Mouse (Mus musculus): ENCODE results near the gene Akap6.
"Not testable (repeated sequence)": the region's sequence is repeated elsewhere in the genome, so short reads cannot be mapped to it uniquely, and the experiment has no call there.

The Akap6 gene

DNA sequence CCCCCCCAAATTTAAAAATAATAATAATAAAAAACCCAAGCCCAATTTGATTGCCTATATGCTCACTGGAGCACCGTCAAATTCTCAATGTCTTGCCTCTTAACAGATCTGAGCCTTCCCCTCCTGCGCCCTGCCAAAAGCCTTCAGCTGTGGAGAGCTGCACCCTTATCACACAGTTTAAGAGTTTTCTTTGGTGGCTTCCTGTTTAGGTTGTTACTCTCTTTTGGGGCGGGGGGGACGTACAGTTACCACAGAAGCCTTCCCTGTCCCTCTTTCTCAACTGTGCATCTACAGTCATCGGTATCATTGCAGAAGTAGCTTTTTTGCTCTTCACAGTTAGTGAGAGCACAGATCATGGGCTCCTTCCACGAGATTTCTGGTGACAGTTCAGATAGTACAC lies 19.2 kb downstream of the Akap6 start:
- no peak for DNase-seq

DNA sequence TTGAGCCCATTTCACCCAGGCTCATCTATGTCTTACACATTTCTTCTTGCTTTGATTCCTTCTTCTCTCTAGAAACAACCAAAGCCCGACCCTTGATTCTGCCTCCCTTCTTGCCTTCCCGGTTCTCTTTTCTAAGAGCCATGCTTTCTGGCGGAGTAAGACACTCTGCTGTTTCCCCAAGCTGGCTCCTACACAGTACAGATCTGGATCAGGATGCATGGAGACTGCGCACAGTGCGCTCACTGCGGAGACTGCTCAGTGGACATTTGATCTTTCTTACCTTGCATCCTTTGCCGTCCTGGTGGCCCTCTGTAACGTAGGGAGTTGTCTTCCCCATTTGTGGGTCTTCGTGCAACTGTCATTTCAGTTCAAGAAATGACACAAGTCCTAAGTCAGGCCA lies 20.0 kb downstream of the Akap6 start:
- no peak for DNase-seq

DNA sequence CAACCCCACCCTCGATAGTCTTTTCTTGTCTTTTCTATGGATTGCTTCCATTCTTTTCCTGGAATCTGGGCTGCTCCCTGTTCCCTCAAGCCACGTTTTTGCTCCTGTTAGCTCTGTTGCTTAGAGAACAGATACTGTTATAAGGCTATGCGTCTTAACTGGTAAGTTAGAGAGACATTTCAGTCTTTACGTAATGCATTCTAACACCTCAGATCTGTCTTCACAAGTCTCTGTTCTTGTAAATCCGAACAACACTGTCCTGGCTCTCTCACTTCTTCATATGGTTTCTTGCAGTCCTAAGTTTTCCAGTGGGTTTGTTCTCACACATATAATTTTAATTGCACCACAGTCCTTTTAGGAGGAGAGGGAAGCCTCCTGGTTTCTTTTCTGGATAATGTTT lies 20.5 kb downstream of the Akap6 start:
- DNase-seq: no peak

DNA sequence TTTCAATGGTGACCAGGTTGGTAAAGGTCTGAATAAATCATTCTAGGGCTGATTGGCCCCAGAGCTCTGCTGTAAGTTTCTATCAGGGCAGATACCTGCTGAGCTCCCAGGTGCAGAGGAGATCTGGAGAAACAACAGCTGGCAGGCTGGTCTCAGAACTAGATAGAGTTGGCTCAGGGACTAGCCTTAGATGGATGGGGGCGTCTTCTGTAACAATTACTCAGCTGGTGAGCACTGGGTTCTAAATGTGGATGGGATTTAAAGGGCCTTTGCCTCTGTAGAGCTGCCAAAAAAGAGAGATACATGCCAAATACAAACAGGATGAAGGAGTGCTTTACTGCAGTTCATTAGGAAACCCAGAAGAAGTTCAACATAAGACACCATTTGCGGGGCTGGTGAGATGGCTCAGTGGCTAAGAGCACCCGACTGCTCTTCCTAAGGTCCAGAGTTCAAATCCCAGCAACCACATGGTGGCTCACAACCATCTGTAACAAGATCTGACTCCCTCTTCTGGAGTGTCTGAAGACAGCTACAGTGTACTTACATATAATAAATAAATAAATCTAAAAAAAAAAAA lies 24.9 kb downstream of the Akap6 start:
- not testable (repeated sequence) for DNase-seq

DNA sequence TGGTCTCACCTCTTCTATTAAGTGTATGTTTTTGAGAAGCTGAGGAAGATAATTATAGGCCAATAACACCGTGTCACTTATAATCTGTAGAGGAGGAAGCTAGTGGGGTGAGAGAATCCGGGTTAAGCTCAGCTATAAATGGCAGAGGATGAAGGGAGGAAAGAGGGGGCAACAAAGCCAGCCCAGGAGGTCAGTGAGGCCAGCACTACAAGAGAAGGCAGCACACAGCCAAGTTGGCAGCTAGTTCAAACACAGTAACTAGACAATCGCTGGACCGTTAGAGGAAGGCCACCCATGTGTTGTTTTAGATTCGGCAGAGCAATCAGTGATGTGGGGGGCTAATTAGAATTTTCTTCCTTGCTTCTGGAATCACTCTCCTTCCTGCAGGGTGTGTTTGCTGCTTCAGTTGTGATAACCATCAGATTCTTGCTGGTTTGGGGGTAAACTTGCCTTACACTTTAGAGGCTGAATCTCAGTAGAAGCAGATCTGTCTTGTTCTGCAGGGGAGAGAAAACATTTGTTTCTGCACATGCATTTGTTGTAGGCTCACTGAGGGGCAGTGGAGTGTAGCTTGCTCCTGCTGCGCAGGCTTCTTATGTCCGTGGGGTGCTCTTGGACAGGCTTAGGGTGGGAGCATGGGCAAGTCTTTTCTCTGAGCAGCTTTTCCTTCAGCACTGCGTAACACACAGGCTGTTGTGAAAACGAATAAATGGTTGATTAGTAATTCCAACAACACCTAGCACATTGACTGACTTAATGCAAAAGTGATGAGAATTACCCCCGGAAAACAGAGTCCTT lies 27.4 kb downstream of the Akap6 start:
- DNase-seq: no peak

DNA sequence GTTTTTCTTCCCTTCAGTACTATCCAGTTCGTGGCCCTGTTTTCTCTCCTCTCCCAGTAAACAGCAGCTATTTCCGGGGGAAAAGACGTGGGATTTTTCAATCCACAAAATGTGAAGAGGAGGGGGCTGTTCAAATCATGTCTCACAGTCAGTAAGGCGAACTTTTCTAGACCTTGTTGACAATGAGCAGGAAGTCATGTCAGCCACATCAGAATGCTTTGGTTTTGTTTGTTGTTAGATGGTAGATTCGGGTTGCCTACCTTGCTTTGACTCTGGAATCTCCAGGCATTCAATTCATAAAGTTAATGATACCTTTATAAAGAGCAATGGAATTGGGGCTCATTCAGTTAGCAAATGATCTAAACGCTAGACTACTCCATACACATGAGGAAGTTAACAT lies 30.2 kb downstream of the Akap6 start:
- DNase-seq: no peak

DNA sequence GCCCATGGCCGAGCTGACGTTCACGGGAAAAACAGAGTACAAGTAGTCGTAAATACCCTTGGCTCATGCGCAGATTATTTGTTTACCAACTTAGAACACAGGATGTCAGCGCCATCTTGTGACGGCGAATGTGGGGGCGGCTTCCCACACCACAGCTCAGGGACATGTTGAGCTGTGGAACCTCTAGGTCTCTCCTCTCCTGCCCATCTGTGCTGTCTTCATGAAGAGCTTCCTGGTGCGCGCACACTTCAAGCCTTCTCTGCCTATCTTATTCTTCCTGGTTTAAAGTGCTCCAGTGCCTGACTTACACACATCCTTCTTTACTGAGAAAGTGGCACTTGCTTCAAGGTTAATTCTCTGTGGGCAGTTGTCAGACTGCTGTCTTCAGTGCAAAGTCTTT lies 36.0 kb downstream of the Akap6 start:
- not testable (repeated sequence) for DNase-seq

DNA sequence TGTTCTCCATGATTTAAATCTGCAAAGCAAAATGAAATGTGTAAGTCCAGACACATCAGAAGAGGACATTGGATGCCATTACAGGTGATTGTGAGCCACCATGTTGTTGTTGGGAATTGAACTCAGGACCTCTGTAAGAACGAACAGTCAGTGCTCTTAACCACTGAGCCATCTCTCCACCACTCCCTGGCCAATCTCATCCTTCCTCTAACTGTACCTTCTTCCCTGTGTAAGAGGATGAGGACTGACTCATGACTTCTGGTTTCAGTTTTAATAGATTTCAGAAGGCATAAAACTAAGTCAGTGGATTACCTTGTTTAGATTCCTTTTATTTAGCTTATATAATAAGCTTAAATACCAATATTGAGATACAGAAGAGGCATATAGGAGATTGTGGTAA lies 38.0 kb downstream of the Akap6 start:
- no peak for DNase-seq

DNA sequence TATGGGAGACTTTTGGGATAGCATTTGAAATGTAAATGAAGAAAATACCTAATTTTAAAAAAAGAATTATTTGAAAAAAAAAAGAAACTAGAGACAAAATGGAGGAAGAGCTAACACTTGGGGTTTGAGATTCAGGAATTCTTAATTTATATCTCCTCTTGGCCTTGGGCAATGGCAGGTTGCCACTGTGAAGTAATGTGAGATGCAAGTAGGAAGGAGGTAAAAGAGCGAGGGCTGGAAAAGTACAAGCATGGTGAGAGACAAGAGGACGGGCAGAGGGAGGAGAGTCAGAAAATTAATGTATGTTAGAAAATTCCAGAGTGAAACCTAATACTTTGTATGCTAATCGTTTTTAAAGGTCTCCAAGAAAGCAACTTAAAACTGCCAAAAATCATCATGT lies 40.1 kb downstream of the Akap6 start:
- DNase-seq: no peak

DNA sequence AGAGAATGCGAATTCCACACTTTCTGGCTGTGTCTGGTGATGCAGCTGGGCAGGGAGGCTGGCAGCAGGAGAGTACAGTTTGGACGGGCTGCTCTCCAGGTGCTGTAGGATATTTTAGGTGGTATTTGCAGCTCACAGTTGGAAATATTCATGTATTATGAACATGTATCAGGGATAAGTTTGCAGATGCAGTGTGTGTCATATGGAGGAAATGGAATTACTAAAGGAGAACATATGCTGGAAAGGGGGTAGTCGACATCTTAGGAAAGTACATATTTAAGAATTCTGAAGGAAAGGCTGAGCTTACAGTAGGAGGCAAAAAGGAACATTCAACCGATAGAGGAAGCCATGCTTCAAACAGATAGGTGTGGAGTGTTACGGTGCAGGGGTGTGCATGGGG lies 42.6 kb downstream of the Akap6 start:
- DNase-seq: peak; percentile 34

DNA sequence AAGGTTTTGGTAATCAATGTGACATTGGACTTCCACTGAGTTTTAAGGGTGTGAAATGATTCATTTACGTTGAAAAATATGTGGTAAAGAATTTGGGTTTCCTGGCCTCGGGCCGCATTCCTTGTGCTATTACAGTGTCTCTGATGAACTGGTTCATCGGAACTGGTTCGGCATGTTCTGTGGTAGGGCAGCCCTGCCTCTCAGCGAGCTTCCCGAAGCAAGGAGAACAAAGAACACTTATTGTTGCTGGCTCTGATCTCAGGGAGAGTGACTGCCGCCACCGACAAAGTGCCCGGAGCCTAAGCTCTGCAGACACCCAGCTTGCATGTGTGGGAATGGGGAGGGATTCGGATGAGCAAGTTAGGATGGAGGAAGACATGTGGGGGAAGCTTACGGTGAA lies 50.8 kb downstream of the Akap6 start:
- DNase-seq: no peak

DNA sequence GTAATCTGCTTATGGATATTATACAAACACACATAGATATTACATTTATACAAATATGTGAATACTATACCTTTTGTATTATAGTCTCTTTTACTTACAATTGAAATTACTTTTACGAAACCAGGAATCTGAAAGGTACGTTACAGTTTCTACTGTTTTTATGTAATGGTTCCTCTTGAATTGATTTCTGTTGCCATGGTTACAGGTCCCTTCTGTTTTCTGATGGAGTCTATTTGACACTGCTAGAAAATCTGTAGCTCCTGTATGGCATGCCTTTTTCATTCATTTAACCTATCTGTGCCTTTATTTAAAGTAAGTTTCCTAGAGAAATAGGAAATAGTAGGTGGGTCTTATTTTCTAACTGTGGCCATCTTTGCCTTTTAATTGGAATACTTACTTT lies 56.5 kb downstream of the Akap6 start:
- no peak for DNase-seq

DNA sequence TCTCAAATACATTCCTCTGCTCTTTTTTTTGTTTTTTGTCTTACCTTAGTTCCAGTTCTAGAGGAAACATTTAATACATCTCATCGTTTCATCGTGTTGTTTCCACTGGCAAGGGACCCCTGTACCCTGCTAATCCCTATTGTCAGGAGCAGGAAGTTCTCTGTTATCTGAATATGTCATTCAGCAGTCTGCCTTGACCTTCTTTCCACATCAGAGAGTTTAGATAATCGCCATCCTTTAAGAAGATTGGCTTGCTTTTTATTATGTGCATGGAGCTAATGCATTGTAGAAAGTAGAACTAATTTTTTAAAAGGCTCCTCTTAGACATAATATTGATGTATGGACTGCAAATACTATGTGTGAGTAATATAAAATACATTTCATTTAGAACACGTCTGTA lies 58.7 kb downstream of the Akap6 start:
- no peak for DNase-seq

DNA sequence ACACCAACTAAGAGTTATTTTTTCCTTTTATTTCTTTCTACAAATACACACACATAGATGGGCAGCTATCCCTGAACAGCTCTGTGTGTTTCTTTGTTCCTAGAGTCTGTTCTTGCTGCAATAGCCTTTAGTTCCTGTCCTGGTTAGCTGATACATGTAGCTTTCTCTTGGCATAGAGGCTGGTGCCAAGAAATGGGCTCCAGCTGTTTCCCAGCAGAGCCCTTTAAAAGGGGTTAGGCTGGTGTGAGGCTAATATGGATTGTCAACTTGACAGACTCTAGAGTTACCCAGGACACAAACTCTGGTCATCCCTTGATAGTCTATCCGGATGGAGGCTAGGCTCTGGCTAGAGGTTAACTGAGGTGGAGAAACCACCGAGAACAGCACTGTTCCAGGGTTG lies 64.9 kb downstream of the Akap6 start:
- DNase-seq: no peak

DNA sequence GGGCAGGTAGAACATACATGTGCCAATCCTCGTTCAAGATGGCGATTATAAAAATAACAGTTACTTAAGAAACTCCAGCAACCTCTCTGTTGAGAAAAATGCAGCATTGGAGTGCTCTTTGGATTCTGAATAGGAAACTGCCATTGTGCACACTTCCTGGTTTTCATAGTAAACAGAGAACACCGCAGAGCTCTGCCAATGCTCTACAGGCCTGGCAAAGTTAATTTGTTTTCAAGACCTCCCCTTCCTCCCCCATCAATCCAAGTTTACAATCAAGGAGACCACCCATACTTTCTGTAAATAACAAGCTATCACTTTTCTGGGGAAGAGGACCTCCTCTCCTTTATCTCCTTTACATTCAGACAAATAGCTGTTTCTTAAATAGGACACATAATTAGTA lies 65.6 kb downstream of the Akap6 start:
- DNase-seq: no peak

DNA sequence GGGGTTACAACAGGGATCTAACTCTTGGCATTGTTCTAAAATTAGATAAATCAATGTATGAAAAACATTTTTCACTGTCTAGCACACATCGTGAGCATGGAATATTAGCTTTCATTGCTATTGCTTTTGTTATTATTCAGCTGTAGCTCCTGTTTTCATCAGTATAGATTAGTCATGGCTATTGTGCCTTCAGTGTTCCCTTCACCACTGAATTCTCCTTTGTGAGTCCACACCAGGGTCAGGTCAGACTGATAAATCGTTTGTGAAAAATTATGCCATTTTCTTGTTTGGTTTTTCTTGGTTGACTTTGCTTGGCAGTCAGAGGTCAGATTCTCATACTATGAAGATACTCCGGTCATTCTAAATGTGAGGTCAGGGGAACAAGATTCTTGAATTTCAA lies 70.4 kb downstream of the Akap6 start:
- DNase-seq: no peak

DNA sequence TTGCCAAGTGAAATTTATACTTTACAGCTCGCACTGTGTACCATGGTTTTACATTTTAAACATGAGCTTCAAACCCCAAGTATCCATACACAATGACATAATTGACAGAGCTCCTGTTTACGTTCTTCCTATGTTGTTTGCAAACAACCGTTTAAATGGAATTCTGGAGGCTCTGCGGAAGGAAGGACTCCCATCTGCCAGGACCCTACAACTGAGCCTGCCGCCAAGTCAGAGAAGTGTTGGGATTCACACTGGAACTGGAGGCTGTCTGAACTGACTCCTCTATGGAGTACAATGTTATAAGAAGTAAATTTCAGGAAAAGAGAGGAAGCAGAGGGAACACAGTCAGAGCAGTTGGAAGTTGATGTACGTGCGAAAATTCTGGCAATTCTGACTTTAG lies 72.7 kb downstream of the Akap6 start:
- no peak for DNase-seq

DNA sequence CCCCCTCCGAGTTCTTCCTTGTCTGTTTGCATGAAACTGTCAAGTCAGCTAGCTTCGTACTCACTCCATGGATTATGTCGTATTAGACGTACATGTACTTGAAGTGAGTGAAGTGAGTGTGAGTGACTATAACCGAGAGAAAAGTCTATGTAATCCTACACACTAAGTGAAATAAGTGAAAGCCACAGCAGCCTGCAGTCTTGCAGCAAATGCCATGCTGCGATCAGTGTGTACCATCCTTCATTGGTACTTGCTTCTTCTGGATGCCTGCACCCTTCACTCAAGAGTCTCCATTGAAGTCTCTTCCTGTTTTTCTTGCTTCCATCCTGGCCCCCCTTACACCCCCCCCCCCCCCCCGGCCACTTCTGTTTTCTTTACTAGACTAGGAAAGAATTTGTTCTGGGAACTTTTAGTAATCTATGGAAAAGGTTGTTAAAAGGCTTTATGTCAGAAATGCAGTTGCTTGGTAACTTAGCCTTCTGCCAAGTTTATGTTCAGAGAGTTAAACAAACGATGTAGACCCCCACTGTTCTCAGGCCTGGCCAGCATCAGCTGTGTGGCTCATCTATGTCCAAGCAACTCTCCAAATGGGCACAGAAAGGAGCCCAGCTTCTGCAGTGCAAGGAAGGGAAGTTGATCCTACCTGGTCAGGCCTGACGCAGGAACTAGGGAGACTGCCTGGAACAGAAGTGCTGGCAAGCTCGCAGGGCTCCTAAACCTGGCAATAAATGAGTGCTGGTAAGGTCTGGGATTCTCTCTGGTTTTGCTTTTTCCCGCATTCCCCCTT lies 73.5 kb downstream of the Akap6 start:
- DNase-seq: no peak

DNA sequence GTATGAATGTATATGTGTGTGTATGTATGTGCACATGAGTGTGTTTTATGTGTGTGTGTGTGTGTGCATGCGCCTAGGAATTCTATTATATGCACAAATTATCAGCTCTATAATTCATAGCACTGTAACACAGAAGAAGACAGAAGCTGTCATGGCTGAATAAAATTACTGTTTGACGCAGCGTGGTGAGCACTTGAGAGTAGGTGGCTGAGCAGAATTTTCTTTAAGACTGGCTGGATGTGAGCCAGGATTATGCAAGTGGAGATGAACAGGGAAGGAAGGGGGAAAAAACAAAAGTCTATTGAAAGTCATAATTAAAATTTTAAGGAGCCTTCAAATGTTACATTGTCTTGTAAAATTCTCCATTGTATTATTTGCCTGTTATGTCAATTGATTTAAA lies 74.7 kb downstream of the Akap6 start:
- peak; percentile 81 for DNase-seq

DNA sequence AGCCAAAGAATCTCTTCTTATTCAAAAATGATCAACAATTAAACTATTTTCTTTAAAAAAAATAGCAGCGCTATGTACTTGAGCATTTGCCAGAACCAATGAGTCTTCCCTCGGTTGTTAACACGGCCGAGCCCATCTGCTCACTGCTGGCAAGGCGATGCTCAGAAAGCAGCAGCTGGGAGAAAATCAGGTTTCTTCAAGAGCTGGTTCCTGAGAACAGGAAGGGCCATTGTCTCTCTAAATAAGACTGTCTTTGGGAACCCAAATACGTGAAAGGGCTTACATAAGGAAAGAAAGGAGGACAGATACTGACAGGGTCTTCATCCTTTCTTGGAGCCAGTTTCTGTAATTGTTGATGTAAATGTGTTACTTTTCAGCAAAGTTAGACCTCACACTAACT lies 75.2 kb downstream of the Akap6 start:
- peak; percentile 63 for DNase-seq

DNA sequence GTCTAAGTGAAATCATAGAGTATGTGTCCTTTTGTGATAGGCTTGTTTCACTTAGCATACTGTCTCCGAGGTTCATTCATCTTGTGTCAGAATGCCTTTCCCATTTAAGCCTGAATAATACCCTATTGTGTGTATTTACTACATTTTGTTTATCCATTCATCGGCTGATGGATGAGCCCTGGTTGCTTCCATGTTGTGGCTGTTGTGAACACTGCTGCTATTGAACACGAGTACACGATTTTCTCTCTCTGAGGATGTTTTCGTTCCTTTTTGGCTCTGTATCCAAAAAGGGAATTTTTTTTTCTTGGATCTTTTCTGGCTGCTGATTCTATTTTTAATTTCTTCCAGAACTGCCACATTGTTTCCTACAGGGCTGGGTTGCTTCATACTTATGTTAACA lies 81.0 kb downstream of the Akap6 start:
- no peak for DNase-seq

DNA sequence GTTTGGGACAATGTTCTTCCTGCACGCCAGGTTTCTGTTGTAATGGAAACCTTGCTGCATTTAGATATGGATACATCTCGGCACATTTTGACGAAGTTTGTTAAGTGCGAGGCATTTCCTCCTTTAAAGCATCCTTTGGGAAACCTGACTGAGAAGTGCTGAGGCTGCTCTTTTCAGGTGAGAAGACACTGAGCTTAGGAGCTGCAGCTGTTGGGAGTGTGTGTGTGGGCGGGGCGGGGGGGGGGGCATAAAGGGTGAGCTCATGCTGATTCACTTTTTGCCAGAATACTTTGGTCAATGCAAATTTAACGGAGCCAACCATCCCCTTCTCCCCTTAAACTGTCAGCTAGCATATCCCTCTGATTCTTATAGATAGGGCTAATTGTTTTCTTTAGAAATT lies 81.9 kb downstream of the Akap6 start:
- DNase-seq: no peak

DNA sequence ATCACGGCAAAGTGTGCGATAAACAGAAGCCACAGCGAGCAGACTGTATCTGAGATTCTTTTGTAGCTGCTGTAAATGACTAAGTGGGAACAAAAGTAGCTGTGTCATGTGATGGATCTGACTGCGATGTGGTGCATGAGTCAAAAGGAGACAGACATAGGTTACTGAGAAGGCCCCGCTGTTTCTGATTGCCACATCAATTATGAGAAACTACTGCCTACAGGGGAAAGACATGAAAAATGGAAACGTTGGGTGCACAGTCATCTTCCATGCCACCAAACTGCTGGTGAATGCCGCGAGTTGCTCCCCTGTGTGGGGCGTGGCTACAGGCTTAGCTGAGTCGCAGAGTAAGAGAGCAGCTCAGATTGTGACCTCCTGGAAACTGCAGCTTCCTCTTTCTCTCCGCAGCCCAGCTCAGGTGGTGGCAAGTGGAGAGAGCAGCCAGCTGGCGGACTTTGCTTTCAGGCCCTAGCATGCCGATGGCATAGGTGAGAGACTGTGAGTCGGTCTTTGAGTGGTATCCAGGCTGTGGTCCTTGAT lies 83.8 kb downstream of the Akap6 start:
- DNase-seq: peak; percentile 47

DNA sequence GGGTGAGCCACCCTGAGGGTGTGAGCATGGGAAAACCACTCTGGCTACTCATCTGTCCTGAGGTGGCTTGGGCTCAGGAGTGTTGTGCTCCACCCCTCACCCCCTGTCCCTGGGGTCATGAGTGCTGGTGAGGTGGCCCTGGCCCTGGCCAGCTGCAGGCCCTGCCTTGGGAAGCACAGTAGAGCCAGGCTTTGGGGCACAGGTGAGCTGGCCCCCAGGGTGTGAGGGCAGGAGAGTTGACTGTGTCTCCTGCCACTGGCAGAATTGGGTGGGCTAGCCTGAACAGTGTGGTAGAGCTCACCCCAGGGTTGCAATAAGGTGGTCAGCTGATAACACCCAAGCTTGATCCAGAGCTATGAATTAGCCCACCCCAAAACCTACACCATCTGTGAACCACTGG lies 86.0 kb downstream of the Akap6 start:
- no peak for DNase-seq

Data from right cerebral cortex, adult 18-20 months (tissue).